Mouse (Mus musculus) adrenal gland, adult (tissue): ENCODE data around the gene Fbf1.
A peak's percentile ranks its signal among the peaks of the same experiment; 100 is the strongest.

Experiments used
- DNase-seq, 2 experiments: peaks; one replicate each; pipeline ENCODE4 v3.0.0; 2022 to 2023; ENCODE audit warnings: low spot score in 1 of 2; ENCODE audit not compliant: inconsistent age in 2 of 2

Gene Fbf1

GRCm38 (mm10) chr11:116185836-116186235 is 17.9 kb upstream of the Fbf1 start:
- DNase-seq: peak in 1 of 2 experiments; percentile 43

DNA sequence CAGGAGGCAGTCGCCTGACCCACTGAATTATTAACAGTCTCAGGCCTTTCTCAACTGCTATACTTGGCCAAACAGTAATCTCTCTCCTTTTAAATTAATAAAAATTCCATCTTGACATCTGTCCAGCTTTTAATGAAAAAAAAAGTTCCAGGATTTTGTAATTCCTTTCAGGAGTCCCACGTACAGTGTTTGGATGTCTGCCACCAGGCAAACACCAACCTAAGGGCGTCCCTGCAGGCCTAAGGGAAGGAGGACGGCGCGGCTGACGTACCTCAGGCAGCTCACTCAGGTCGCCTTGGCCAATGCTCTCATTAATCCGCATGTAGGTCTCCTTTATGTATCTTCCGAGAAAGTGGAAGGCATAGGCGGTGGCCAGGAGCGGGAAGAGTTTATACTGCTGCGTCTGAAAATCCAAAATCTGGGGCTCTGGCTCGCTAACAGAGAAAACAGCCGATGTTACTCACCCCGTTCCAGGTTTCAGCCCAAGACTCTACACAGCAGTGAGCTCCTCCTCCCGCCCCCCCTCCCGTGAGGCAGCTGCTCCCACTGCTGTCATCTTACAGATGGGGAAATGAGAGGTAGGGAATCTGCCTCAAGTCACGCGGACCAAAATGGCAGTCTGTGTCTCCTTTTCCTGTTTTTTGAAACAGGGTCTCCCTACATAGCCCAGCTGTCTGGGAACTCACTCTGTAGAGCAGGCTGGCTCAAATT is 10.6 kb upstream of the Fbf1 start:
- no peak for DNase-seq

DNA sequence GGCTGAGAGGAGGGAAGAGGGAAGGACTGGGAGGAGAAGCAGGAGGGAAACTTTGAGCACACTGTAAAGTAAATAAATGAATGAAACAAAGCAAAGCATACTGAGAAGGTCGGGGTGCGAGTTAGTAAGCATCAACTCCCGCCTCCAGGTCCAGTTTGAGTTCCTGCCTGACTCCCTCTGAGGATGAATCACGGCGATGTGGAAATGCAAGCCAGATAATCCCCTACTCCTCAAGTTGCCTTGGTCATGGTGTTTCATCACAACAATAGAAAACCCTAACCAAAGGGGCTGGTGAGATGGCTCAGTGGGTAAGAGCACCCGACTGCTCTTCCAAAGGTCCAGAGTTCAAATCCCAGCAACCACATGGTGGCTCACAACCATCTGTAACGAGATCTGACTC is 8.0 kb upstream of the Fbf1 start:
- DNase-seq: peak in 1 of 2 experiments; percentile 78

GRCm38 (mm10) chr11:116174775-116175448 is 6.9 kb upstream of the Fbf1 start:
- peak in 1 of 2 experiments; percentile 84 for DNase-seq

DNA sequence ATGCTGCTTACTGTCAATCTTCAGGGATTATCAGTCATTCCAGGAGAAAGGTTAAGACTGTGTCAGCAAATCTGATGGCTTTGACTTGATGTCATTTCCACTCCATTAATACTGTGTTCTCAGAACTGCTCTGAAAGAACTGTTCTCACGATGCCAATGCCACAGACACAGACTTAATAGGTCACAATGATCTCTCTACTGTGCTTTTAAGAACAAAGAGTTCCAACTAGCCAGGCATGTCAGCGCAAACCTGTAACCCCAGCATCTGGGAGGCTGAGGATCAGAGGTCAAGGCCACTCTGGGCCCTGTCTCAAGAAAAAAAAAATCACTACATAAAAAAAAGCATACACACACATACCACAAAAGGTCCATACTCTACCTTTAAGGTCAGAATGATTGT is 4.0 kb upstream of the Fbf1 start:
- DNase-seq: peak in 1 of 2 experiments; percentile 52

DNA sequence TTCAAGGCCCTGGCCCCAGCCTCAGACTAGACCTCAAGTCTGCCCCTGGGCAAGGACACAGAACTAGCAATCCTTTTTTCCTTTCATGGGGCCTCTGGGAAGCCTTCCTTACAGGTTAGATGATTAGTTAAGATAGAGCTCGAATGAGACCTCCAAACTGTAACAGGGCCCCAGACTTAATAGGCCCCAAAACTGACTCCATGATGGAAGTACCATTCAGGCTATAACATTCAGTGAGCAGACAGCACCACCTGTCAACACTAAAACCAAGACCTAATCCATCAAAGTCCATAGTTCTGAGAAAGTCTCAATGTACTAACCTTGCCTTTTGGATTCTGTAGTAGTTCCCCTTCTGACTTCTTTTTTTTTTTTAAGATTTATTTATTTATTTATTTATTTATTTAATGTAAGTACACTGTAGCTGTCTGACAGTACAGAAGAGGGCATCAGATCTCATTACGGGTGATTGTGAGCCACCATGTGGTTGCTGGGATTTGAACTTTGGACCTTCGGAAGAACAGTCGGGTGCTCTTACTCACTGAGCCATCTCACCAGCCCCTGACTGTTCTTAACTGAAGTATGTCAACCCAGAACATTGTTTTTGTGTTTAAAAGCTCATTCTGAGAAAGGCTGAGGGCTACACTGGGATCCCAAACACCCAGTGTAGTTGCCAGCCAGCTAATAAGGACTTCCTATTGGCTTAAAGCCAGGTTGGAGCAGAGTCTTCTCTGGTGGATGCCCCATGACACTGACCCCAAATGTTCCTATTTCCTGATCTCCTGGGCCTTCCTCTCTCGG is 2.2 kb upstream of the Fbf1 start:
- DNase-seq: no peak

DNA sequence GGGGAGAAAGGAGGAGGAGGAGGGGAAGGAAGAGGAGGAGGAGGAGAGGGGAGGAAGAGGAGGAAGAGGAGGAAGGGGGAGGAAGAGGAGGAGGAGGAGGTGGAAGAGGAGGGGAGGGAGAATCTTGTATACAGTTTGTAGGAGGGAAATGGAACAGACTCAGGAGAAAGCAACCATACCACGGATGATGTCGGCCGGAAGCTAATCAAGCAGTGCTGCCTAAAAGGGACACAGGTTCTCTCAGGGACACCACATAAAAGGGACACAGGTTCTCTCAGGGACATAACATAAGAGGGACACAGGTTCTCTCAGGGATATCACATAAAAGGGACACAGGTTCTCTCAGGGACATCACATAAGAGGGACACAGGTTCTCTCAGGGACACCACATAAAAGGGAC is 1.2 kb upstream of the Fbf1 start:
- DNase-seq: no peak

DNA sequence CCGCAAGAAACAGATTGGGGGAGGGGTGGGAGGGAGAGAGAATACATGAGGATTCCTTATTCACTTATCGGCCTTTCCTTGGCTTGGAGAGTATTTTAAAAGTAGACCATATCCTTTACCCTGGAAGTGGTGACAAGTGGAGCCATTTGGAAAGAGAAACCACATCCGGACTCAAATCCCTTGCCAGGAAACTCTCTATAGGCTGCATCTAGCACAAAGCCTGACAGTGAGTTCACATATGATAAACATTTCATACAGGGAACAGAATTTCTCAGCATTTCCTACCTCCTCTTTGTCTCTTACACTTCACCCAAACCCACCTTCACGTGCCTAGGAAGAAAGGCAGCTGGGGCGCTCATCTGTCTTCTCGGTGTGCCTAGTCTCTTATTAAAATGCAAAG is 734 bp downstream of the Fbf1 start:
- DNase-seq: no peak

GRCm38 (mm10) chr11:116163002-116163401 is 5.0 kb downstream of the Fbf1 start:
- DNase-seq: no peak

DNA sequence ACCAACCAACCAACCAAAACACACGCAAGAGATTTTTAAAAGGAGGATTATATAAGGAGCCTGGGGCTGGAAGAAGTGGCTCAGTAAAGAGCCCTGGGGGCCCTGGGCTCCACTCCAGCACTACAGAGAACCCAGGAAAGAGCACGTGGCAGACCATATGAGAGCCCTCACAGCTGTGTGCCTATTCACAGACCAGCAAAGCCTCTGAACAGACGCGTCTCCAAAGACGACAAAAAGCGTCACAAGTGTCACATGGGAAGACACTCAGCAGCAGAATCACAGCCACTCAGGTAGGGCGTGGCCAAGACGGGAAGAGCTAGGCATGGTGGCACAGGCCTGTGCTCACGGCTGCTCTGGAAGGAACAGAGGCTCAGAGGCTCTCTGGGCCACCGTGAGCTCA is 5.8 kb downstream of the Fbf1 start:
- DNase-seq: no peak

GRCm38 (mm10) chr11:116161312-116161711 is 6.7 kb downstream of the Fbf1 start:
- DNase-seq: no peak

GRCm38 (mm10) chr11:116150960-116151359 is 17.0 kb downstream of the Fbf1 start:
- DNase-seq: no peak

DNA sequence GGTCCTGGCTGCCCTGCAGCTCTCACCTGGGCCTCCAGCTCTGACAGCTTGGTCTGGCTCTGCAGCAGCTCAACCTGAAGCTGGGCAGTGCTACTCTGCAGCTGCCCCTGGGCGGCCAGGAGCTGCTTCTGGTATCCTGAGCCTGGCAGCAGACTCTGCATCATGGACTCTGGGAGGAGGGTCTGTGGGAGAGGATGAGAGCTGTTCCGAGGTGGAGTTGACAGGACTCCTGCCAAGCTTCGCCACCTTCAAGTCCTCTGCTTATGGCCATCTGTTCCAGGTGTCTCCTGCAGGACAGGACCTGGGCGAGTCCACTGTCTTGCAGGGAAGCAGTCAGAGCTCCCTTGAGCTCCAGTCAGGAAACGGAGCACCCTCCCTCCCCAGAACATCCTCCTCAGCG is 18.6 kb downstream of the Fbf1 start:
- DNase-seq: no peak

- DNase-seq: no peak
Observed at GRCm38 (mm10) chr11:116148761-116149221, 19.2 kb downstream of the Fbf1 start.

DNA sequence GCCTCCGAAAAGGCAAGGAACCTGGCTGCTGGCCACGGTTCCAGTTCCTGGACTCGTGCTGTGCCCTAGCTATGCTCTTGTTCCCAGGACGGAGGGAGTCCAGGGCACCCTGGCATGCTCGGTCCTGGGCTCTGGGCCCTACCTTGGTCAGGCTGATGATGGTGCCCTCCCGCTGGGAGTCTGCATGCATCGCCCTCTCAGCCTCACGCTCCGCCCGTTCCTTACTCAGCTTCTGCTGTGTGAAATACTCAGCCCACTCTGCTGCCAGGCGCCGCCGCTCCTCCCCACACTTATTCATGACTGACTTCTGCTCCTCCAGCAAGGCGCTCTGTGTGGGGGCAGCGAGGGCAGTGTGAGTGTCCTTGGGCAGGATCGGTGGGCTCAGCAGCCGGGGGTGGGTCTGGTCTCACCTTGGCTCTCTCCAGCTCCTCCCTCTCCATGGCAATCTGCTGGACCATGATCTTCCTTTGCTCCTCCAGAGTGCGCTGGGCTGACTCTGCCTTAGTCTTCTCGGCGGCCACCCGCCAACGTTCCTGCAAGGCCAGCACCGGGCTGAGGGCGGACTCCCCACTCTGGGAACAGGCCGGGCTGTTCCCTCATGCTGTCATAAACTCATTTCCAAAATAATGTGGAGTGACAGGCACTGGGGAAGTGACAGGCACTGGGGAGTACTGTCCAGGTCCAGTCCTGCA is 21.5 kb downstream of the Fbf1 start:
- DNase-seq: no peak

DNA sequence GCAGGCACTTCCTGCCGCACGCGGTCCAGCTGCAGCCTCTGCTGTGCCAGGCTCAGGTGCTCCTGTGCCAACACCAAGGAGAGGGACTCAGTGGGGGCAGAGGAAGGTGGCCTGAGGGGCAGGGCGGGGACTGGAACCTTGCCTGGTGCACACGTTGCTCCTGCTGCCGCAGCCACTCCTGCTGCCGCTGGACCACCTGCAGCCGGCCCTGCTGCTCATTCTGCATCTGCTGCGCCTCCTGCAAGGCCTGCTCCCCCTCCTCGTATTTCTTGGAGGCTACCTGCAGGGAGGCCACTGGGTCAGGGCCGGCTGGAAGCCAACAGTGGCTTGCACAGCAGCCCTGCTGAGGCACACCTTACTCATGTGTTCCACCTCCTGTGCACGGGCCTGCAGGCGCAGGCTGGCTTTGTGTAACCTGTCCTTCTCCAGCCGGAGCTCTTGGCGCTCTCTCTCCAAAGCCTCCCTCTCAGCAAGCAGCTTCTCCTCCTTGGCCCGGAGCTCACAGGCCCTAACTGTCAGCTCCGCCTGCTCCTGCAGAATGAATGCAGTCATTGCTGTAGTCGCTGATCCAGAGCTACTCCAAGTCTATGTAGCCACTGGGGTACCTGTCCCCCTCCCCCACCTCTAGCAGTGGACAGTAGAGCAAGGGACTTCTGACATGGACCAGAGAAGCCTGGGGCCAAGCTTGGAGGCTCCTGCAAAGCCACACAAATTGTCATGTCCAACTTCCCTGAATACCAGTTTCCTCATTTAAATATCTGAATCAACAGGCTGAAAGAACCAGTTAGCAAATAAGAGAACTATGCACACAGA is 22.3 kb downstream of the Fbf1 start:
- no peak for DNase-seq

GRCm38 (mm10) chr11:116143468-116143867 is 24.5 kb downstream of the Fbf1 start:
- DNase-seq: no peak

DNA sequence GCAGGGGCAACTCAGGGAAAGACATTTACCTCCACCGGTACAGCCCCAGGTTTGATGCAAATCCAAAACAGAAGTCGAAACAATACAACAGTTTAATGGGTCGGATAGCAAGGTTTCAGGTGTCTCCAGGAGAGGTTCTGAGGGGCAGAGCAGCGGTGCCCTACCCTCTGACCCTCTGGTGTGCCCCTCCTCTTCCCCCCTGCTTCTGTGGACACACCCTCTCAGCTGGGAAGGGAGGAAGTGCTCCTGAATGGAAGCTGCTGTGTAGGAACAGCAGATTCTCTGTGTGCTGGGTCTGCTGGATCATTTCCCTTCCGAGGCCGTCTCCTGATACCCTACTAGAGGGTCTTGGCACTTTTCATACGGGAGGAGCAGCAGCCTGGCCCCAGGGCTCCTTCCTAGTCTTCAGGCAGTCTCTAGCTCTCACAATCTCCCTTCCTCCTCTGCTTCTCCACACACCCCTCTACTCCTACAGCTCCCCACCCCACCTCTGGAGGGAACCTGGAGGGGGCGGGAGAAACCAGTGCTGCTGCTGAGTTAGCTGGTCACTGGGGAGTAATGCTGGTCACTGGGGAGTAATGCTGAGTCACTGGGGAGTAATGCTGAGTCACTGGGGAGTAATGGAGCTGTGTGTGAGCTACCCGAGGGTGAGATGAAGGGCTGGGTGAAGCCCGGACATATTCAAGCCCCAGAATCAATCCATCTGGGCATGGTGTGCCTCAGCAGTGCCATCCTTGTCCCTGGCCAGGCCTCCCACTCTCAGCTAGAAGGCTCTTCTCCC is 25.6 kb downstream of the Fbf1 start:
- peak; percentile 83 to 90 for DNase-seq

GRCm38 (mm10) chr11:116138468-116139138 is 29.4 kb downstream of the Fbf1 start, which contains the start of gene Mrpl38:
Gene Mrpl38, minus strand, starts transcription at chr11:116138868.
- peak; percentile 91 to 96 for DNase-seq
